Mouse (Mus musculus) spleen, postnatal 0 days (tissue): ENCODE results near the gene Nono. TPM values are rescaled to one million over a fixed set of nuclear protein-coding genes. Genes with fewer than 3 reads are reported as not detected.

Source experiments
- polyA plus RNA-seq: library from polyadenylated mRNA; unstranded; fragments of >200 nt; fragmentation: Nextera tagmentation; extraction: Ambion mirVana; gene quantifications from 2 replicates; pipeline ENCODE4 v1.2.1, GENCODE M21; 2015

Nono gene
- 139 and 141 TPM in 2 replicates for polyA plus RNA-seq

DNA sequence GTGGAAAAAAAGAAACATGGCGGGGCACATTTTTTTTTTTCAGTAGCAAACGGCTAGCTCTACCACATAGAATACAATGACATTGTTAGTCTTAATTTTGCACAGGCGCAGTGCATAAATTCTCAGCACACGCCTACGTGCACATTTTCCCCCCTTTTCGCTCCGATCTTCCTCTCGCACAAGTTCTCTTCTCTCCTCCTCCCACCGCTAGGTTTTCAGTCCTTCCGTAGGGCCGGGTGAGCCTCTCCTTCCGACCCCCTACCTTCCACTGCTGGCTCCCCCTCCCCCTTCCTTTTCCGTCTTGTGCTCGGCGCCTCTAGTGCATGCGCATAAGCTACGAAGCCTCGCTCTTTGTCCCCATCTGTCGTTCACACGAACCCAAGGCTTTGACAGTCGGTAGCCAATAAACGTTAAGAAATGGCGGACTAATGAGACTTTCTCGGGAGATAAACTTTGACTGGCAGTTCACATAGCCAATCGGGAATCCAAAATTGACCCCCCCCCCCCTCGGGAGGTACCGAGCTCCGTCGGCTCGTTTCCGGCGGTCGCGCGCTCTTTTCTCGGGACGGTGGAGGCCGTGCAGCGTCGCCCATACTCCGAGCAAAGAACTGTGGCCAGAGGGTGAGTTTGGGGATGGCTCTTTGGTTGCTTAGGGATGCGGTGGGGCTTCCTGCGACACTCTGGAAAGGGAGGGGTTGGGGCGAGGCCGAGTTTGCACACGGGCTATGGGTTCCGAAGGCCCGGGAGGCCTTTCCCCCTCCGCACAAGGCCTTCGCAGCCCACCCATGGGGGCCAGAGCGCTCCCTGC is at the start of gene Nono:
Gene Nono (plus strand): TSS at position 177 of the 808 bp plus-strand sequence.

DNA sequence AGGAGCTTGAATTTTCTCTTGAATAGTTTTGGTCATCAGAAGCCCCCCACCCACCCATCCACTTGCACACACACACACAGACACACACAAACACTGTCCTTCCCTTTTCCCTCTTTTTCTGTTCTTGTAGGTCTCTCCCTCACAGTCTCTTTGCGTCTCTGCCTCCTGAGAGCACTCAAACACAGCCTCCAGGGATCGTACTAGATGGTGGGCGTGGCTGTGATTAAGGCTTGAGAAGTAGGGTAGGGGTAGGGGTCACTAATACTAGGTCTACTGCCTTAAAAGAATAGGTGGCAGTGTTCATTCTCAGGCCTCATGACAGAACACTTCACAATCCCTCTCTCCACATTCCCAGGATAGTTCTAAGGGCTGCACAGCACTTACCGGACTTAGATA is 8.4 kb upstream of the Nono start, which contains the start of gene Zmym3:
Gene Zmym3 (minus strand): TSS at position 150 of the 396 bp plus-strand sequence.

DNA sequence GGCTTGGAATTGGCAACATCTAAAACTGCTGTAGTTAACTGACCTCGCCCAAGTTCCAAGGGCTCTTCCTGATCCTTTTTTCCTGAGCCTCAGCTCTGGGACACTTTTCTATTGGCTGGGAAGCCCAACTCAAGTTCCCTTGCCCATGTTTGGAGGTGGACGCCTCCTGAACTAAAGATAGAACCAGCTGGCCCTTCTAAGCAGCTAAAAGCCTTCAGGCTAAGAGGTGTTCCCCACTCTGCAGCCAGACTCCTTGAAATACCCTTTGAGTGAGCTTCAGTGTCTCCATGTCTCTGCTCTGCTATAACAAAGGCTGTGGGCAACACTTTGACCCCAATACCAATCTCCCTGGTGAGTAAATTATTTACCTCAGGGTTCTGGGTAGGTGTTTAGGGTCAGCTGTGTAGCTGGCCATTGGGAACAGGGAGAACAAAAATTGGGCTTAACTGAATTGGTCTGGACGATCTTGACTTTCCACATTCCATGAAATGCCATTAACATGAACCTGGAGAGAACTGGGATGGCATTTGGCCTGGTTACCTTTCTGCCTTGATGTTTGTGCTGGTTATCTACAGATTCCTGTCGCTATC is 19.9 kb downstream of the Nono start, which contains the start of gene Itgb1bp2:
Gene Itgb1bp2 (plus strand): TSS at position 203 of the 590 bp plus-strand sequence.

Other genes with a start within 250 kb of the Nono start
- 19.6 and 23.3 TPM in 2 replicates for gene Snx12, start 206.8 kb upstream of the Nono start, polyA plus RNA-seq
- gene Foxo4, start 174.8 kb upstream of the Nono start, polyA plus RNA-seq, result 3.0 and 3.2 TPM in 2 replicates
- gene Gm614, start 165.3 kb upstream of the Nono start, polyA plus RNA-seq, result 0.28 and 0.41 TPM in 2 replicates
- gene Il2rg, start 161.1 kb upstream of the Nono start, polyA plus RNA-seq, result 18.7 and 27.4 TPM in 2 replicates
- gene Gm20489, start 160.3 kb upstream of the Nono start, polyA plus RNA-seq, result not detected in 2 replicates
- gene Med12, start 155.3 kb upstream of the Nono start, polyA plus RNA-seq, result 30.2 and 30.7 TPM in 2 replicates
- gene Nlgn3, start 130.2 kb upstream of the Nono start, polyA plus RNA-seq, result 0.32 and 0.58 TPM in 2 replicates
- 0.19 TPM in 1 of 2 replicates, not detected in the other for gene Gjb1, start 52.9 kb upstream of the Nono start, polyA plus RNA-seq
- gene Zmym3, start 8.5 kb upstream of the Nono start, polyA plus RNA-seq, result 6.9 and 9.5 TPM in 2 replicates
- gene Itgb1bp2, start 19.8 kb downstream of the Nono start, polyA plus RNA-seq, result 0.46 and 0.73 TPM in 2 replicates
- 7.8 and 8.9 TPM in 2 replicates for gene Taf1, start 103.4 kb downstream of the Nono start, polyA plus RNA-seq
- 67.2 and 75.3 TPM in 2 replicates for gene Ogt, start 210.7 kb downstream of the Nono start, polyA plus RNA-seq